Mouse (Mus musculus): ENCODE measurements around the gene Stx8.
A peak's percentile ranks its signal among the peaks of the same experiment; 100 is the strongest.

Stx8 gene

DNA sequence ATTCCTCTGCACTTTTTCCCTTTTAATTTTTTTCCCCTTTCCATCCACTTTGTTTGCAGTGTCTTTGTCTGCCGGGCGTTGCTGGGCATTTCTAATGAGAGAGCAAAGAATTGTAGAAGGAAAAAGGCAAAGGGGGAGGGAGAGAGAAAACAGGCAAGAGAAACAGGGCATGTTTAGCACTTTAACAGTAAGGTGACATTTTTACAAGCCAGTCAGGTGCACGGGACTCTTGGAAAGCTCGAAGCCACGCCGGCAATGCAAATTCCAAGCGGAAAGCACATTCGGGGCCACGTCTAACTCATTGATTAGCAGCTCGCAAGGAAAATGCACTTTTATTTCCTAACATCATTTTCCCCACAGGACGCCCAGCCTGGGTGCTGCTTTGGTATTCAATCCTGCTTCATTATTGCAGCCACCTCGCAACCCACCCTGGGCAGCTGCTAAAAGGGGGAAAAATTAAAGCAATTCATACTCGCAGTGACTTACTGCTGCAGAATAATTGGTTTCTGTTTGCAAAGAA is 179.1 kb downstream of the Stx8 start:
- no peak for ATAC-seq (ENCODE audit: low TSS enrichment)

DNA sequence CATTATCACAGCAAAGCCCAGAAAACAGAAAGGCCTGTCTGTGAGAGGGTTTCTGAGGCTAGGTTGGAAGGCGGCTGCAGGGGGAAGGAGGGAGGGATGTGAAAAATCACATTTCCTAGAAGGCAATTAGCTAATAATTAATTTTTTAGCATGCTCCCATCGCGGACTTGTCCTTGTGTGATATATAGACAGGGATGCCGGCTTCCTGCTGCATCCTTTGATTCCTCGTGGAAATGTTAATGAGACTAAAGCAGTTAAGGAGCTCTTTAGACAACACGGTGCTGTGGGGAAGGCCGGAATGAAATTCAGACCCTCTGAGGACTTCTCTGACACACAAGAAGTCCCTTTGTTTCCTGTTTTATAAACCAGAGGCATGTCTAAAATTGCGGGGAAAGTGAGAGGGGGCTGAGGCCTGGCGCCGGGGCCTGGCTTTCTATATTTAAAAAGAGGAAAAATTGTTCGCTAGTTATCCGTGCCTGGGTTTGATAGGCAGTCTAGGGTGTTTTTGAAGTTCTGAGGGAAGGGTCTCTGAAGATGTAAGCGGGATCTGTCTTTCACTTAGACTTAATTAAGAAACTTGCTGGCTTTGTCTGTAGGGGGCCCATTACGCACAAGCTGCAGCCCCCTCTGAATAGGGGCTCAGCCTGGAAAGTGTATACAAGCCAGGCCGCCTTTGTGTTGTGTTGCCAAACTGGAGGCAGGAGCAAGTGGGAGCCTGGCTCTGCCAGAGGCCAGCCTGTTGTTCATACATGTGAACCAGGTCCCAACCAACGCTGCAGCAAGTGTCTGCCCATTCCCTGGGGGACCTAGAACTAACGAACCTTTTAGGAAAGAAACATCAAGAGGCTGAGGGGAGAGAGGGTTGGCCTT is 179.8 kb downstream of the Stx8 start:
- no peak for ATAC-seq (ENCODE audit: low TSS enrichment)

DNA sequence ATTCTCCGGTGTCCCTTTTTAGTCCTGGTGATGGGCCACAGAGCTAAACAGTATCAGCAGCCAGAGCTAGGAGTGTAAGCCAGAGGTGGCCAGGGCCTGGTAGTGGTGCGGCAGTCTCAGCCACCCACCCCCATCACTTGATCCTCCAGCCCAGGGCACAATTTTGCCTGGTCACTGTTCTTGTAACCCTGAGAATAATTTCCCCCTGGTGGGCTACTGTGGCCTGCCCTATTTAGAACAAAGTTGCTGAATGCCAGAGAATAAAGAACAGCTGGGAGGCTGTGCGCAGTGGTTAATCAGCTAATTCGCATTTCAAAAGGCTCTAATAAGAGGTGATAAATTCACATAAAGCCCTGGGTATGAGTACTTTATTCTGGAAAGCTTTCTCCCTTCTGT is 180.5 kb downstream of the Stx8 start:
- no peak for ATAC-seq (ENCODE audit: low TSS enrichment)

- ATAC-seq (ENCODE audit: low TSS enrichment), result no peak
These were observed 184.9 kb downstream of the Stx8 start for GRCm38 (mm10) chr11:68150938-68151337.

- ATAC-seq (ENCODE audit: low TSS enrichment), result no peak
These were observed 189.8 kb downstream of the Stx8 start for GRCm38 (mm10) chr11:68155821-68156220.

DNA sequence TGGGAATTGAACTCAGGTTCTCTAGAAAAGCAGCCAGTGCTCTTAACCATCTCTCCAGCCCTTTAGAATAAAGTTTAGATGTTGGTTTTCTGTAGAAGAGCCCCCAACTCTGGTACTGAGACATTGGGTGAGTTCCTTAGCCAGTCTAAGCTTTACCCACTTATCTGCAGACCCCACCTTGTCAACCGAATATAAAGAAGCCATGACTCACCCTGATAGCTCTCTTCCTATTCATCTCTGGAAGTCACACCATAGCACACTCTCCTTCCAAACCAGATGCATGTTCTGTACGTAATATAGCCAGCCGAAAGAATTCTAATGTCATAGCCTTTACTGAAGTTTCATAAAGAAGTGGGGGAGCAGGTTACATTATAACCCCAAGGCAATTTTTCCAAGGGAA is 192.2 kb downstream of the Stx8 start:
- ATAC-seq (ENCODE audit: low TSS enrichment), result no peak

GRCm38 (mm10) chr11:68159867-68160266 is 193.9 kb downstream of the Stx8 start:
- ATAC-seq (ENCODE audit: low TSS enrichment), result no peak

DNA sequence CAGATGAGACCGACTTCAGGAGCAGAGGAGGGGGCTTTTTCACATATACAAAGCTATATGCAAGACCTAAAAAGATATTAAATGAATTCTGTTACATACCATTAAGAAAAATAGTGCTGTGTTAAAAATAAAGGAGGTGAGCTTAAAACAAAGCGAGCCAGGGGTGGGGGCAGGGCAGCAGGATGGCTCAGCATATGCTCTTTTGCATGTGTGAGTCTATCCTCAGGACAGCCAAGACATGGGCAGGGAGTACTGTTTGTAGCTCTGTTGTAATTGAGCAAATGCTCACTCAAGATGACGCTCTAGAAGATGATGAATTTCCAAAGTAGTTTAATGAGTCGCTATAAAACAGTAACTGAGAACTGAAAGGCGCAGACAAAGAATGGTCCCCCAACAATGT is 198.4 kb downstream of the Stx8 start:
- ATAC-seq (ENCODE audit: low TSS enrichment), result no peak

DNA sequence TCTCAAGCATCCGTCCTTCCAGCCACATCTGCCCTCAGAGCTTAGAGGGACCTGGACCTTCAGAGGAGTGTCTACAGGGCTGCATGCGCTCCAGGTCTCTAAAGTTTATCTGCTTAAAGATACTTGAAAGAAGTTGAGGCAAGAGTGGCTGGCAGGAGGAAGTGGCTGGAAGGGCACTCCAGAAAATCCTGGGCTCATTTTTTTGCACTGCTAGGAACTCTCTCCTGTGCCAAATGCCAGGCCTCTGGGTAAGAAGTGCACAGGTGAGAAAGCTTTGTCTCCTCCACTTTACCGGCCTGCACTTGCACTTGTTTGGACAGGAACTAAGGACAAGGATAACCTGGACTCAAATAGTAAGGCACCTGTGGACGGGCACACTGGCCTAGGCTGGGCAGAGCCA is 202.4 kb downstream of the Stx8 start:
- no peak for ATAC-seq (ENCODE audit: low TSS enrichment)

DNA sequence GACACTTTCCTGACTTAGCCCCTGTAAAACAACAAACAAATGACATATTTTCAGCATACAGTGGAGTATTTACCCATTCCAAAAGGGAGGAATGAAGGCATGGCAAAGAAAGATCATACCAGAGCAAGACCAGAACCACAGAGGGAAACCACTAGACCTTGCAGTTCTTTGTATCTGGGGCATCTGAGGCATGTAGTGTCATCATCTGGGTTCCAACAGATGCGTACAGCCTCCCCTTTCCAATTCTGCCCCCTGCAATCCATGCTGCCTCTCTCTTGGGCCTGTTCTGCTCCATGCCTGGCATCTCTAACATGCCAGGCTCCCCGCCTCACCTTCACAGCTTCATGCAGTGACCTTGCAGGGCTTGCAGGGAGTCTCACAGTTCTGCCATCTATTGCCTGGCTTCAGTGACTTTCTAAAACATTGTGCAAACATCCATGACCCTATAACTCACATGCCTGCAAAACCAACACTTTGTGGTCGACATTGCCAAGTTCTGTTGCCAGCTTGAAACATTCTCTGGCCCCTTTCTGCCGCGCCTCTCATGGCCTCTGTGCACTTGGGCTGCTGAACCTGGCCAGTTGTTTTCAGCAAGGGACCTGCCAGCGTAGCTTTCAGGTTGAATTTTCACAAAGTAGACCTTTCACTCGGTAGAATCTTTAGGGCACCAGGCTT is 206.1 kb downstream of the Stx8 start:
- no peak for ATAC-seq (ENCODE audit: low TSS enrichment)

GRCm38 (mm10) chr11:68172648-68173045 is 206.7 kb downstream of the Stx8 start:
- ATAC-seq (ENCODE audit: low TSS enrichment), result no peak

GRCm38 (mm10) chr11:68176550-68176949 is 210.6 kb downstream of the Stx8 start:
- no peak for ATAC-seq (ENCODE audit: low TSS enrichment)

DNA sequence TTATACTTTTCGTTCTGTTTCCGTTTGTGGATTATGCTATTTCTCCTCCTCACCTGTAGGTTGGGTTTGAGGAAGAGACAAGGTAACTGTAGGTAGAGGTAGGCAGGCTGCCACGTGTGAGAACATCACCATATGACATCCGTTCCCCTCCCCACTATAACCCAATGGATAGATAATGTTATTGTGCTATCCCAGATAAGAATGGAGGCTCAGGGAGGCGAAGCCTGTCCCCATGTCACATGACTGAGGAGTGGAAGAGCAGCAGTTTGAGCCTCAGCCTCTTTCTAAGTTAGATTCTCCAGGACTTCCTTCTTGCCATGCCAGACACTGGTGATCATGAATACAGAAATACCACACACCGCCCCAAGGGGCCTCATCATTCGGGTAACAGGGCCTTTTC is 211.4 kb downstream of the Stx8 start:
- ATAC-seq (ENCODE audit: low TSS enrichment), result no peak

GRCm38 (mm10) chr11:68185647-68186046 is 219.7 kb downstream of the Stx8 start:
- peak; percentile 93 for ATAC-seq (ENCODE audit: low TSS enrichment)

- ATAC-seq (ENCODE audit: low TSS enrichment), result no peak
These were observed 221.2 kb downstream of the Stx8 start for GRCm38 (mm10) chr11:68187242-68187641.

GRCm38 (mm10) chr11:68188695-68189201 is 222.8 kb downstream of the Stx8 start:
- no peak for ATAC-seq (ENCODE audit: low TSS enrichment)

DNA sequence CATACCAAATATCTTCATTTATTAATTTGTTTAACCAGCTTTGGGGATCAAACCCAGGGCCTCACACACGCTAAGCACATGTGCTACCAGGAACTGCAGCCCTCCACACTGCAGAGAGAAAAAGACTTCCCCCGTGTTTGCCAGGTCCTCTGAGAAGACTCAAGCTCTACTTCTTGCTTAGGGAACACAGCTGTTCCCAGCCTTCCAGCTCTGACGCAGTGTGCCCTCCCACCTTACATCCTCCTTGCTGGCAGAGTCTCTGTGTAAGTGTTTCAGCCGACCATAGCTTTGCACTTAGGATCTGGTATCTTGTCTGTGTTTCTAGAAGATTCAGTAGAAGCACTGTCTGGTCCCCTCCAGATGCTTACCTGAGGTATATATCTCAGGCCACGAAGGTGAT is 224.9 kb downstream of the Stx8 start:
- peak; percentile 84 for ATAC-seq (ENCODE audit: low TSS enrichment)

DNA sequence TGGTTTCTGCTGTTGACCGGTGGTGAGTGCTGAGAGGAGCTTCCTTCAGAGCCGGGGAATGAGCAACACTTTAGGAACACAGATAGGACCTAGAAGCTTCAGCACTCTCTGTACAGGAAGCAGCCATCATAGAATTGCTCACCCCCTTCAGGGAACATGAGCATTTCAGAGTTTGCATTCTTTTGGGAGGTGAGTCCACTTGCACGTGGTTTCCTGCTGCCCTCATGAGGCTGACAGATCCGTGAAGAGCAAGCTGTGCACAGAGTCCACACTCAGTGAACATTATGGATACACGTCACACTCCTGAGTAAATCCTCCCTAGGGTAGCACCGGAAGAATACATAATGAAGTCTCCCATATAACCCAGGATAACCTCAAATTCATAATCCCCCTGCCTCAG is 229.2 kb downstream of the Stx8 start:
- ATAC-seq (ENCODE audit: low TSS enrichment), result no peak

GRCm38 (mm10) chr11:68195693-68196176 is 229.7 kb downstream of the Stx8 start:
- ATAC-seq (ENCODE audit: low TSS enrichment), result no peak

DNA sequence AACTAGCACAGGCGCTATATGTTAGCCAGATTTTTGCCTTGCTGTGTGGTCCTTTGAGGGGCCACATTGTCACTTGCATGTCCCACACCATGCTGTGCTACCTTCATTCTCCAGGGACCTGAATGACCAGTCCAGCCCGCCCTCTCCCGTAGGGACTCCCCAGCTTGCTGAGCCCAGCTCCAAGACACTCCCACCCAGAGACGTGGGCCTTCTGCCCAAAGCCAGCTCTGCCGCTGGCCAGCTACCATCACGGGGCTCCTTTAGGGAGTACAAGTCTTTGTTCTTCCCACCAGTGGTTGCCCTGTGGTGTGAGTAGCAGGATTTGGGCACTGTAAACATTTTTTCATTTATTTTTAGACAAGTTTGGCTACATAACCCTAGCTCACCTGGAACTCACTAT is 230.6 kb downstream of the Stx8 start:
- ATAC-seq (ENCODE audit: low TSS enrichment), result no peak

- ATAC-seq (ENCODE audit: low TSS enrichment), result no peak
These were observed 231.5 kb downstream of the Stx8 start for GRCm38 (mm10) chr11:68197471-68197870.

DNA sequence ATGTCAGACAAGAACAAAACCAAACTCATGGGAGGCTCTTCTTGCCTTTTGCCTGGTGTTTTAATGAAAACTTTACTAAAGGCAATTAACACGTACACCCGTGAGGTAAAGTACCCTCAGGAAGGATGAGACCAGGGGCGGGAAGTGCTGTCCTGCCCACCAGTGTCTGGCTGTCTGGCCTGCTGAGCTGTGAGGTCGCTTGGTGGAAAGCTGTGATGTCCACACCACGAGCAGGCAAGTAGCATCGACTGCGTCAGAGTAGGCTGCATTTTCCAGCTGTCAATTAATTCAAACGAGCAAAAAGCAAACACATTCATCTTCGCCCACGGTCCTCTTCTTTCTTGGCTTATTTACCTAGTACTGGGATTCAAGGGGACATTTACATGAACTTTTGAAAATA is 232.7 kb downstream of the Stx8 start:
- no peak for ATAC-seq (ENCODE audit: low TSS enrichment)

DNA sequence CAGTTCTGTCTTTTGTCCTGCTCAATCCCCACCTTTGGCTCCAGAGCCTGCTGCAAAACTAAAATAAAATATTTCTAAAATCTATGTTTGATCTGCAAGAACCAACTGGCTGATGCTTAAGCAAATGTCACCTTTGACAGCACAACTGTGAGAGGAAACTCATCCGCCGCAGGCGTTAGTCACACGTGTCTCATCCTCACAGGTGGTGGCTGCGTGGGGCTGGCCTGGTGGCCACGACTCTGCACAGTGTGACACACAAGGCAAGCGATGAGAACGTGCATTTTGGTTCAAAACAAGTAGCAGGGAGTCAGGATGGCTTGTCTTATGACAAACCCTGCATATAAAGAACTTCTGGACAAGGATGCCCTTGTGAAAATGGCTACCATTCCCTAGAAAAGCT is 233.1 kb downstream of the Stx8 start:
- ATAC-seq (ENCODE audit: low TSS enrichment), result no peak
